Mouse (Mus musculus): ENCODE measurements around the gene Eea1. TPM values are rescaled to one million over a fixed set of nuclear protein-coding genes. Genes with fewer than 3 reads are reported as not detected.

Eea1 gene
- total and polyA plus RNA-seq, 3 experiments: 9.2 to 43.5 (median 10.2) TPM

DNA sequence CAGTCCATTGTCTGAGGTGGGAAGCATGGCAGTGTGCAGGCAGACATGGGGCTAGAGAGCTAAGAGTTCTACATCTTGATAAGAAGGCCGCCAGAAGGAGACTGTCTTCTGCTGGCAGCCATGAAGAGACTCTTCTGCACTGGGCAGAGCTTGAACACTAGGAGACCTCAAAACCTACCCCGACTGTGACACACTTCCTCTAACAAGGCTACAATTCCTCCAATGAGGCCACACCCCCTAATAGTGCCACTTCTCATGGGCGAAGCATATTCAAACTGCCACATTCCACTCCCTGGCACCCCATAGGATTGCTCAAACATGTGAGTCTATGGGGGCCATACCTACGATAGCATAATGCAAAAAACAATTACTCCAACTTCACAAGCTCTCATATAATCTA is 10.3 kb downstream of the Eea1 start:
- Histone ChIP-seq H3K9me3 (replicated peaks; ENCODE audit: insufficient read depth, low read length) (no peaks in the 10 kb centered on the region), H3K27me3 (ENCODE audit: control insufficient read depth in 1 of 2, insufficient read depth in 2 of 2, low read length in 2 of 2) (no peaks in the 10 kb centered on the region), H3K4me1 (ENCODE audit: control insufficient read depth in 1 of 2, insufficient read depth in 2 of 2, low read length in 2 of 2) (peaks cover 12% of the 10 kb centered on the region in 2 experiments), H3K9ac (ENCODE audit: control insufficient read depth, low read depth, low read length, poor library complexity, severe bottlenecking) (no peak overlapping the region), H3K4me3 (ENCODE audit: control insufficient read depth in 1 of 2, insufficient read depth in 1 of 2, low read depth in 2 of 2, low read length in 2 of 2) (no peak overlapping the region), H3K79me2 (ENCODE audit: control insufficient read depth, insufficient read depth, low read length, poor library complexity) (peaks cover 4% of the 10 kb centered on the region; the same call in 1 of the 2 replicates), H3K36me3 (ENCODE audit: control insufficient read depth in 1 of 2, insufficient read depth in 2 of 2, low read length in 2 of 2) (peaks cover 0 to 20% of the 10 kb centered on the region in 2 experiments; a peak in 3 of 4 replicates), H3K27ac (ENCODE audit: control insufficient read depth, low read depth, low read length) (no peak overlapping the region)
- TF ChIP-seq UBTF (IDR thresholded peaks at IDR 0.05; ENCODE audit: borderline replicate concordance, insufficient read depth, low read depth, low read length) (no peak), NRF1 (IDR thresholded peaks at IDR 0.05; ENCODE audit: insufficient read depth, low read depth, low read length, poor library complexity, severe bottlenecking) (no peak), ELF1 (IDR thresholded peaks at IDR 0.05; ENCODE audit: low read depth, low read length) (no peak), MEF2A (IDR thresholded peaks at IDR 0.05; ENCODE audit: extremely low read depth, insufficient replicate concordance, low read depth, low read length, poor library complexity, severe bottlenecking) (no peak), TAL1 (IDR thresholded peaks at IDR 0.05; ENCODE audit: low read length) (no peak), POLR2AphosphoS2 (IDR thresholded peaks at IDR 0.05; ENCODE audit: low read length) (no peak), BHLHE40 (IDR thresholded peaks at IDR 0.05; ENCODE audit: borderline replicate concordance, low read depth, low read length) (no peak), RAD21 (IDR thresholded peaks at IDR 0.05; ENCODE audit: low read depth, low read length) (no peak), USF2 (IDR thresholded peaks at IDR 0.05; ENCODE audit: borderline replicate concordance in 1 of 2, insufficient read depth in 1 of 2, low read depth in 1 of 2, low read length in 2 of 2) (no peak)
- DNase-seq (ENCODE audit: low read depth, low spot score): peak; percentile 43

- DNase-seq (ENCODE audit: low read depth, low spot score): no peak
- no peak overlapping the region; the same call in 1 of the 2 replicates for H3K27ac ChIP-seq (ENCODE audit: control insufficient read depth, low read depth, low read length)
- no peak overlapping the region for H3K9ac ChIP-seq (ENCODE audit: control insufficient read depth, low read depth, low read length, poor library complexity, severe bottlenecking)
- H3K9me3 ChIP-seq (replicated peaks; ENCODE audit: insufficient read depth, low read length): no peaks in the 10 kb centered on the region
- H3K27me3 ChIP-seq (ENCODE audit: control insufficient read depth in 1 of 2, insufficient read depth in 2 of 2, low read length in 2 of 2): no peaks in the 10 kb centered on the region
- H3K36me3 ChIP-seq (ENCODE audit: control insufficient read depth in 1 of 2, insufficient read depth in 2 of 2, low read length in 2 of 2): peaks cover 0 to 20% of the 10 kb centered on the region in 2 experiments
- TF ChIP-seq GABPA (IDR thresholded peaks at IDR 0.05; ENCODE audit: low read depth, low read length) (no peak), MAX (IDR thresholded peaks at IDR 0.05; ENCODE audit: low read length) (no peak), MAZ (IDR thresholded peaks at IDR 0.05; ENCODE audit: low read depth, low read length) (no peak), KAT2A (conservative IDR thresholded peaks at IDR 0.05; ENCODE audit: low read depth, low read length) (no peak), SMC3 (IDR thresholded peaks at IDR 0.05; ENCODE audit: low read depth, low read length) (no peak), POLR2AphosphoS5 (IDR thresholded peaks at IDR 0.05; ENCODE audit: borderline replicate concordance, low read depth, low read length) (no peak), NELFE (IDR thresholded peaks at IDR 0.05; ENCODE audit: low read depth, low read length) (no peak), RCOR1 (IDR thresholded peaks at IDR 0.05; ENCODE audit: low read depth, low read length) (no peak), MYC (IDR thresholded peaks at IDR 0.05; ENCODE audit: low read depth, low read length) (no peak), E2F4 (IDR thresholded peaks at IDR 0.05; ENCODE audit: borderline replicate concordance, low read depth, low read length) (no peak), ELF1 (IDR thresholded peaks at IDR 0.05; ENCODE audit: low read depth, low read length) (no peak), ZKSCAN1 (IDR thresholded peaks at IDR 0.05; ENCODE audit: low read depth, low read length) (no peak), JUND (IDR thresholded peaks at IDR 0.05; ENCODE audit: low read depth, low read length) (no peak), MEF2A (IDR thresholded peaks at IDR 0.05; ENCODE audit: extremely low read depth, insufficient replicate concordance, low read depth, low read length, poor library complexity, severe bottlenecking) (no peak), TBP (IDR thresholded peaks at IDR 0.05; ENCODE audit: low read depth, low read length) (no peak), GATA1 (IDR thresholded peaks at IDR 0.05; ENCODE audit: low read depth, low read length) (no peak)
- H3K79me2 ChIP-seq (ENCODE audit: control insufficient read depth, insufficient read depth, low read length, poor library complexity): peaks cover 4% of the 10 kb centered on the region; the same call in 1 of the 2 replicates
- peaks cover 12% of the 10 kb centered on the region in 2 experiments for H3K4me1 ChIP-seq (ENCODE audit: control insufficient read depth in 1 of 2, insufficient read depth in 2 of 2, low read length in 2 of 2)
- H3K4me3 ChIP-seq (ENCODE audit: control insufficient read depth in 1 of 2, insufficient read depth in 1 of 2, low read depth in 2 of 2, low read length in 2 of 2): no peak overlapping the region
These were observed 10.9 kb downstream of the Eea1 start for GRCm38 (mm10) chr10:95951346-95951745.
